Comparison of ENCODE assay signal across 14 mouse cellular contexts in genomic region chr17:5828944-5829343, GRCm38 (mm10). TPM values are rescaled to one million over a fixed set of nuclear protein-coding genes. Genes with fewer than 3 reads are reported as not detected.
A peak's percentile ranks its signal among the peaks of the same experiment; 100 is the strongest.
DNase-seq lines count a peak whose midpoint lies in the region; ATAC-seq and TF ChIP-seq lines count a peak whose summit lies in the region.
"Had no signal": no experiment of that assay in that cellular context is flagged by ENCODE, and none has a peak within 500 bp of the region (broad histone marks: within the 10 kb centered on the region; RNA-seq: fewer than 3 reads in every experiment).

No protein-coding gene starts in this region.

- TF ChIP-seq POLR2A in small intestine, adult 2 months (IDR thresholded peaks at IDR 0.05; ENCODE audit: low read depth, low read length), result no peak

- H3K4me2 ChIP-seq in midbrain, embryonic 15.5 days, result no peak overlapping the region

- ATAC-seq in midbrain, embryonic 15.5 days (replicated peaks), result no peak
- peak; percentile 24; the same call in 1 of the 2 replicates for ATAC-seq in G1E (ENCODE audit: extremely low read depth, insufficient number of reproducible peaks, low FRiP score, poor library complexity, severe bottlenecking)

- H3K27me3 ChIP-seq in midbrain, embryonic 10.5 days (ENCODE audit: low read depth, poor library complexity, severe bottlenecking), result no peaks in the 10 kb centered on the region
- no peaks in the 10 kb centered on the region for H3K27me3 ChIP-seq in midbrain, embryonic 15.5 days (replicated peaks)
- no peaks in the 10 kb centered on the region for H3K27me3 ChIP-seq in G1E (ENCODE audit: insufficient read depth, low read length)
- H3K27me3 ChIP-seq in small intestine, adult 2 months (ENCODE audit: control insufficient read depth, insufficient read depth, low read length), result no peaks in the 10 kb centered on the region

- no peaks in the 10 kb centered on the region for H3K9me3 ChIP-seq in midbrain, embryonic 10.5 days (replicated peaks)
- H3K9me3 ChIP-seq in midbrain, embryonic 15.5 days, result no peaks in the 10 kb centered on the region
- peaks cover 2% of the 10 kb centered on the region; the same call in 1 of the 2 replicates for H3K9me3 ChIP-seq in G1E (replicated peaks)
- H3K9me3 ChIP-seq: limb, embryonic 10.5 days had no signal

- no peak overlapping the region for H3K9ac ChIP-seq in midbrain, embryonic 15.5 days

- 43% methylated on average over 3 of the region's 3 CpGs for WGBS in midbrain, embryonic 10.5 days
- 63% methylated on average over 3 of the region's 3 CpGs for WGBS in midbrain, embryonic 15.5 days
- 46% methylated on average over 3 of the region's 3 CpGs for WGBS in small intestine, adult 2 months

- no peak for DNase-seq in midbrain, embryonic 10.5 days (ENCODE audit: low spot score)
- DNase-seq in G1E (ENCODE audit: low spot score) (no peak), liver (peak; percentile 34)
- no peak for DNase-seq in embryo, embryonic 9.5 days (ENCODE audit: extremely low spot score)
- DNase-seq in adrenal gland, postnatal 14 days, result no peak
- DNase-seq: adrenal gland, adult 2 months; cerebellum, adult 9-11 months; gastrocnemius, postnatal 10 days; lung, postnatal 14 days; right cerebral cortex, postnatal 25 days; thymus, postnatal 25 days had no signal

- peak overlapping the region; percentile 83 for H3K27ac ChIP-seq in midbrain, embryonic 10.5 days (replicated peaks)
- H3K27ac ChIP-seq in midbrain, embryonic 15.5 days, result no peak overlapping the region
- 0 out of 2 replicates have a peak overlapping the region, but pooled peaks have one; percentile 12 for H3K27ac ChIP-seq in small intestine, adult 2 months (ENCODE audit: insufficient read depth, low read depth, low read length)

- no peaks in the 10 kb centered on the region for H3K36me3 ChIP-seq in midbrain, embryonic 10.5 days
- H3K36me3 ChIP-seq in midbrain, embryonic 15.5 days (replicated peaks), result no peaks in the 10 kb centered on the region
- no peaks in the 10 kb centered on the region for H3K36me3 ChIP-seq in G1E (replicated peaks)
- no peaks in the 10 kb centered on the region for H3K36me3 ChIP-seq in small intestine, adult 2 months (ENCODE audit: control insufficient read depth, insufficient read depth, low read length)
- H3K36me3 ChIP-seq: limb, embryonic 10.5 days had no signal

- H3K4me3 ChIP-seq in midbrain, embryonic 10.5 days, result peak overlapping the region; percentile 42; the same call in 1 of the 2 replicates
- H3K4me3 ChIP-seq in midbrain, embryonic 15.5 days, result no peak overlapping the region
- no peak overlapping the region; the same call in 1 of the 2 replicates for H3K4me3 ChIP-seq in G1E (ENCODE audit: low read depth, low read length)
- H3K4me3 ChIP-seq in small intestine, adult 2 months (ENCODE audit: low read depth, low read length), result no peak overlapping the region
- H3K4me3 ChIP-seq: limb, embryonic 10.5 days had no signal

- no peak for TF ChIP-seq CTCF in G1E (IDR thresholded peaks at IDR 0.05; ENCODE audit: low read depth, low read length)
- no peak for TF ChIP-seq CTCF in small intestine, adult 2 months (IDR thresholded peaks at IDR 0.05; ENCODE audit: extremely low read depth, insufficient read length, insufficient replicate concordance, low read depth, low read length)

- H3K4me1 ChIP-seq in midbrain, embryonic 10.5 days, result peaks cover 32% of the 10 kb centered on the region
- peaks cover 6% of the 10 kb centered on the region for H3K4me1 ChIP-seq in midbrain, embryonic 15.5 days
- peaks cover 51% of the 10 kb centered on the region for H3K4me1 ChIP-seq in G1E (ENCODE audit: insufficient read depth, low read depth, low read length)
- H3K4me1 ChIP-seq in small intestine, adult 2 months (ENCODE audit: control insufficient read depth, insufficient read depth, insufficient read length, low read length), result peaks cover 15% of the 10 kb centered on the region

RNA-seq across cellular contexts. Expression of gene Snx9, which starts 12.2 kb away (rescaled TPM):
- polyA plus RNA-seq in midbrain, embryonic 10.5 days (2016; fragmentation: Nextera tagmentation; extraction: Ambion mirVana), result 14.2 and 15.3 TPM in 2 replicates
- 6.9 and 7.9 TPM in 2 replicates for polyA plus RNA-seq in midbrain, embryonic 15.5 days (2015; fragmentation: Nextera tagmentation; extraction: Ambion mirVana)
- 55.5 and 59.7 TPM in 2 replicates for total RNA-seq in G1E (2014; fragmentation: Nextera tagmentation)
- total RNA-seq in G1E (2017), result 41.1 and 46.7 TPM in 2 replicates
- polyA plus RNA-seq in G1E (2012), result 26.7 and 28.0 TPM in 2 replicates
- 28.0 and 66.3 TPM in 2 replicates for polyA plus RNA-seq in small intestine, adult 2 months (2012; rRNA removed)
- total RNA-seq in adrenal gland, postnatal 14 days (2021), result 48.4 and 49.2 TPM in 2 replicates
